In the genomic region with DNA sequence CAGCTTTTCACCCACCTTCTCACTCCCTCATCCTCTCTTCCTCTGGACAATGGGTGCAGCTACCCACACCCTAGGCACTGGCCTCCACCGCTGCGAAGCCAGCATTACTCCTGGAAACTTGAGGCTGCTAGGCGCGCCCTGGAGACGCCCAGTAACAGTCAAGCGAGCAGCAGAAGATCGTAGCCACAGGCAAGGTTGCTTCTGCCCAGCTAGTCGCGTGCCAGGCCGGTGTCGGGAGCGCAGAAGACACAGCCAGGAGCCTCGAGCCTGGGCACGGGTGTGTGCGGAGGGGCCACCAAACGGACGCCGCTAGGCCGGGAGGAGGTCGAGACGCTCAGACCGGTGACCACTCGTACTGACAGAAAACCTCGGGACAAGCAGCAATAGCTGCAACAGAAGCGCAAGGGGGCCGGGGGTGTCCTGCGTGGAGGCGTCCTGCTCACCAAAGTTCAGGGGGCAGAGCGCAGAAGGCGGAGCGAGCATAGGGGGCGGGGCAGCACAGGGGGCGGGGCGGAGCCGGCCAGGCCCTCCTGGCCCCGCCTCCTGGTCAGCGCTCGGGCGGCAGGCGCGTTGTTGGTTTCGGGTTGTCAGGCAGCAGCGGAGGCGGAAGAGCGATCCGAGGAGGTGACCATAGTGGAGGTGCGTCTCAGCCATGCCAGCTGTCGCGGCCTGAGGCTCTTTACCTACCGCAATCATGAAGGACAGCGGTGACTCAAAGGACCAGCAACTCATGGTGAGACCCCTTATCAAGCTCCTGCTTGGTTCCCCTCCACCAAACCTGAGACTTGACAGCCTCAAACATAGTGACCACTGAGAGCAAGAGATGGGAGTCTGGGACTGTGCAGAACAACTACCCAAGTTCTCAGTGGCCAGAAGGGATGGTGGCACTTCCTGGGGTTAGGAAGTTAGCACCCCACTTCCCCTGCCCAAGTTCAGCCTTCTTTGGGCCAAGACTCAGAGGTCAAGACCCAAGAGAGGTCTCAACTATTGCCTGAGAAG, we compare ENCODE assay signal across 8 mouse cellular contexts. TPM values are rescaled to one million over a fixed set of nuclear protein-coding genes. Genes with fewer than 3 reads are reported as not detected.
DNase-seq lines count a peak whose midpoint lies in the region; ATAC-seq and TF ChIP-seq lines count a peak whose summit lies in the region.

A gene (plus strand): TSS at position 569 of the 999 bp plus-strand sequence.

- 3% methylated on average over 51 of the region's 51 CpGs for WGBS in intestine, embryonic 14.5 days
- WGBS in liver, embryonic 14.5 days (ENCODE audit: insufficient replicate concordance), result 3% methylated on average over 51 of the region's 51 CpGs

- peak within 1 kb of the TSS; percentile 36; the same call in 1 of the 2 replicates for H3K9ac ChIP-seq in intestine, embryonic 14.5 days (ENCODE audit: low read length)
- no peak within 1 kb of the TSS for H3K9ac ChIP-seq in liver, embryonic 14.5 days (replicated peaks)

- H3K36me3 ChIP-seq in intestine, embryonic 14.5 days (ENCODE audit: control insufficient read depth, insufficient read depth, low read length), result no peaks in the 10 kb centered on the region
- no peaks in the 10 kb centered on the region for H3K36me3 ChIP-seq in liver, embryonic 14.5 days (replicated peaks; ENCODE audit: control insufficient read depth, insufficient read depth, low read depth)
- H3K36me3 ChIP-seq in myocyte (ENCODE audit: control insufficient read depth, insufficient read depth), result no peaks in the 10 kb centered on the region

- peak within 1 kb of the TSS; percentile 72 for H3K4me2 ChIP-seq in intestine, embryonic 14.5 days (ENCODE audit: low read length)
- H3K4me2 ChIP-seq in liver, embryonic 14.5 days (ENCODE audit: low read depth), result peak within 1 kb of the TSS; percentile 62
- peak within 1 kb of the TSS; percentile 89 for H3K4me2 ChIP-seq in myocyte (ENCODE audit: low read depth)

- peak within 1 kb of the TSS; percentile 45 for H3K4me3 ChIP-seq in intestine, embryonic 14.5 days (ENCODE audit: low read depth, low read length)
- peak within 1 kb of the TSS; percentile 30 for H3K4me3 ChIP-seq in liver, embryonic 14.5 days (ENCODE audit: insufficient read depth in 1 of 2, low read depth in 2 of 2, low read length in 2 of 2)
- H3K4me3 ChIP-seq in myocyte, result peak within 1 kb of the TSS; percentile 10

- H3K9me3 ChIP-seq in intestine, embryonic 14.5 days (ENCODE audit: control insufficient read depth, low read length), result no peaks in the 10 kb centered on the region
- H3K9me3 ChIP-seq in liver, embryonic 14.5 days (ENCODE audit: control insufficient read depth, low read length), result no peaks in the 10 kb centered on the region

- no peaks in the 10 kb centered on the region for H3K79me2 ChIP-seq in myocyte (ENCODE audit: control insufficient read depth, insufficient read depth)

- no peak for TF ChIP-seq POLR2A in myocyte (IDR thresholded peaks at IDR 0.05; ENCODE audit: insufficient read length, low read depth)

- H3K27ac ChIP-seq in intestine, embryonic 14.5 days (ENCODE audit: low read depth), result no peak within 1 kb of the TSS
- H3K27ac ChIP-seq in liver, embryonic 14.5 days, result no peak within 1 kb of the TSS

- peak; percentile 84 for ATAC-seq in common myeloid progenitor, adult 5-6 weeks (replicated peaks; ENCODE audit: low read depth, poor library complexity, severe bottlenecking)
- peak; percentile 68 for ATAC-seq in intestine, embryonic 14.5 days (replicated peaks; ENCODE audit: low FRiP score, low TSS enrichment, low read depth)
- ATAC-seq in liver, embryonic 14.5 days (ENCODE audit: insufficient read depth), result peak; percentile 65; the same call in 1 of the 2 replicates

- TF ChIP-seq EP300 in liver, embryonic 14.5 days (IDR thresholded peaks at IDR 0.05; ENCODE audit: low read depth), result no peak

- no peak within 1 kb of the TSS for H3ac ChIP-seq in myocyte (ENCODE audit: control insufficient read depth, insufficient read length)

- intact Hi-C loops in left cerebral cortex, postnatal 4 days (cut with DNase I), result no loop called here
- intact Hi-C loops in gastrocnemius, postnatal 36 days (cut with DNase I), result no loop called here

- H3K4me1 ChIP-seq in intestine, embryonic 14.5 days (replicated peaks; ENCODE audit: control insufficient read depth, insufficient read depth, low read length), result peaks cover 5% of the 10 kb centered on the region; the same call in 1 of the 2 replicates
- H3K4me1 ChIP-seq in liver, embryonic 14.5 days (replicated peaks; ENCODE audit: control insufficient read depth in 2 of 2, insufficient read depth in 2 of 2, low read length in 1 of 2), result no peaks in the 10 kb centered on the region

- TF ChIP-seq CTCF in liver, embryonic 14.5 days (IDR thresholded peaks at IDR 0.05; ENCODE audit: low read depth), result no peak

- DNase-seq in left cerebral cortex, postnatal 4 days, result peak; percentile 48
- no peak for DNase-seq in left cerebral cortex, adult 11 months (ENCODE audit: low spot score)
- peak; percentile 31 to 39 for DNase-seq in gastrocnemius, postnatal 36 days
- peak; percentile 77 for DNase-seq in intestine, embryonic 14.5 days (ENCODE audit: low spot score)
- peak in 1 of 3 experiments; percentile 26 for DNase-seq in liver, embryonic 14.5 days (ENCODE audit: low read depth in 3 of 3, low spot score in 3 of 3)
- peak; percentile 9 to 19 for DNase-seq in thymus, postnatal 36 days

- peaks cover 22% of the 10 kb centered on the region for H3K27me3 ChIP-seq in intestine, embryonic 14.5 days (replicated peaks; ENCODE audit: control insufficient read depth, insufficient read depth, low read length)
- H3K27me3 ChIP-seq in liver, embryonic 14.5 days (ENCODE audit: control insufficient read depth, insufficient read depth, low read length), result peaks cover 2% of the 10 kb centered on the region; the same call in 1 of the 2 replicates
- H3K27me3 ChIP-seq in myocyte (ENCODE audit: control insufficient read depth, insufficient read depth, insufficient read length), result no peaks in the 10 kb centered on the region

TF ChIP-seq in myocyte, 11 proteins besides CTCF, POLR2A, EP300 and RAD21:
- peak; percentile 46 for TF ChIP-seq POLR2AphosphoS2 (IDR thresholded peaks at IDR 0.05; ENCODE audit: insufficient read length, low read depth)
- TF ChIP-seq REST (IDR thresholded peaks at IDR 0.05; ENCODE audit: insufficient read depth, insufficient read length), result no peak
- TF ChIP-seq MYOD1 (IDR thresholded peaks at IDR 0.05; ENCODE audit: control insufficient read depth in 1 of 3, insufficient read length in 2 of 3, low read depth in 2 of 3), result peak in 1 of 3 experiments; percentile 86
- TF ChIP-seq TCF12 (IDR thresholded peaks at IDR 0.05; ENCODE audit: insufficient read depth, poor library complexity, severe bottlenecking), result no peak
- peak in 2 of 3 experiments; percentile 39 to 79 for TF ChIP-seq MYOG (IDR thresholded peaks at IDR 0.05; ENCODE audit: control insufficient read depth in 1 of 3, insufficient read depth in 1 of 3, insufficient read length in 2 of 3, low read depth in 2 of 3)
- no peak for TF ChIP-seq TCF3 (IDR thresholded peaks at IDR 0.05; ENCODE audit: insufficient read length, low read depth)
- TF ChIP-seq CEBPB (IDR thresholded peaks at IDR 0.05; ENCODE audit: insufficient read depth, poor library complexity, severe bottlenecking), result no peak
- TF ChIP-seq MAX (IDR thresholded peaks at IDR 0.05; ENCODE audit: low read depth), result no peak

RNA-seq across cellular contexts. Expression of the gene that starts here (rescaled TPM):
- total RNA-seq in left cerebral cortex, postnatal 4 days (2021), result 1 to 10 TPM; 2.7 to 2.9 TPM
- total RNA-seq in common myeloid progenitor, adult 5-6 weeks (2017), result not detected in 2 replicates
- 1 to 10 TPM; 1.3 TPM for total RNA-seq in gastrocnemius, postnatal 36 days (2021)
- polyA plus RNA-seq in intestine, embryonic 14.5 days (2014; fragmentation: Nextera tagmentation; extraction: Ambion mirVana), result 0.27 and 1.2 TPM in 2 replicates
- 0.09 and 0.10 TPM in 2 replicates for polyA plus RNA-seq in liver, embryonic 14.5 days (2012; rRNA removed)
- not detected in 2 replicates for polyA plus RNA-seq in liver, embryonic 14.5 days (2014; fragmentation: Nextera tagmentation; extraction: Ambion mirVana)
- 5.4 TPM for polyA plus RNA-seq in myocyte (2012; fragmentation: generic; extraction: Trizol)

Comparison
In these comparisons a context has a peak if more than half of its experiments do, and no peak if none do; other contexts are left out.
1. Peak in ATAC-seq in common myeloid progenitor, adult 5-6 weeks; RNA of the gene not detected or under 1 TPM.
2. Peak in ATAC-seq, H3K4me3 ChIP-seq and H3K4me2 ChIP-seq in liver, embryonic 14.5 days; RNA of the gene not detected or under 1 TPM.